Mouse (Mus musculus): ENCODE measurements around the gene Erc2.

Erc2 gene

DNA sequence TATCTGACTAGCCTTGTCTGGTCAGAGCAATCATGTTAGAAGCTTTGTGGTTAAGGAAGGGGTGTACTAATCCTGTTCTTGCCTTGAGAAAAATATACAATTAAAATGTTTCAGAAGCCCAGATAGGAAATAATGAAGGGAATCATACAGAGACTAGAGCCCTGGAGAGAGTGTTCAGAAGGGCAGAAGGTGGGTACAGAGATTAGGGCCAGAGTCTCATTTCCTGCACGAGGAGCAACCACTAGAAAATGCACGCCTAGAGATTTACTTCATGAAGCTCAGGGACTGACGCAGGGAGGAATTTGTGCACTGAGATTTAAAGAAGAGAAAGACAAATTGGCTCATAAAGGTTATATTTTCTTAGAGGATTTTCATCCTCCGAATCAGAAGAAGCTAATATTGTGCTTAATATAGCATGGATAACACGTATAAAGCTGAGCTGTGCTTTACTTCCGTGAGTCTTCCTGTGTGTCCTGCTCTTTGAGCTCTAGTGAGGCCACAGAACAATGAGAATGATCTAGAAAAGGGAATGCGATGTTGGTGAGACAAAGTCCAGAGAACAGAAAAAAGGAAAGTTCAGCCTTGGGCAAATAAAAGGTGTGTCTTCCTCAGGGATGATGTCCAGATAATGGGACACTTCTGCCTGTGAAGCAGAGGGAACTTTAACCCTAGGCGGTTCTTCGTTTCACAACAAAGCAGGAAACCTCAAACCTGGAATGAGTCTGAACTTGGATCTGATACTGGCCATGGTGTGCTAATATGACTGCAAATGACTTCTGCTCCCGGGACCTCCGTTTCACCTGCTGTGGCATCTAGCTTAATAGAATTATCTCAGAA lies 45.0 kb downstream of the Erc2 start:
- no peak for DNase-seq (ENCODE audit: low read depth, low spot score)

DNA sequence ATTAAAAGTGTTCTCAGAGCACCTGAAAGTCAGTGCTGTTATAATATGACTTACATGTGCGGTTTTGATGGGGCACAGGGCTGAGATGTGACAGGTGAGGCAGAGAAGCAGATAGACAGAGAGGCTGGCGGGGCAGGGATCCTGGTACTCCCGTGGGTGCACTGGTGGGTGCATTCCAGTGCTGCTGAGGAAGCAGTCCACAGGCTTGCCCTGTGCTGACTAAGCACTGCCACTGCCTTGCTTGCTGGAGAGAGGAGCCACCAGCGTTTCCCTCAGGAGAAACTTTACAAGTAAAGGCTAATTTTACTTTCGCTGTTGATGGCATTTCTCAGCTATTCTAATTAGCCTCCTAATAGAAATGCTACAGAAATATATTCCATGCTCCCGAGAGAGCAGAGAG lies 45.9 kb downstream of the Erc2 start:
- DNase-seq (ENCODE audit: low read depth, low spot score): no peak

DNA sequence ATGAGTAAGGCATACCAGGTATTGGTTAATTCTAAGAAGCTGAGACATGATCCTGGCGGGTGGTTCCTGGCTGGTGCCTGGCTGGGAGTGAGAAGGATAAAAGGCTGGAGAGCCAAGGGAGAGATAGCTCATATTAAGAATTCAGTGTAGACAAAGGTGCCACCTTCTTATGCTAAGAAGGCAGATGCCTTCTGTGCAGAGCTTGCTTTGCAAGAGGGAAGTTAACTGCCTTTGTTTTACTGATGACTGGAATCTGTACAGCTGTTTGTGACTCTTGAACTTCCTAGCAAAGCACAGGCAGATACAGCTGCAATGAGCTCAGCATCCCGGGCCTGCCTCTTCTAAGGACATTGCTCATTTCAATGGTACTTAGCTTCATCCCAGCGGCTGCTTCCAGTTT lies 47.7 kb downstream of the Erc2 start:
- DNase-seq (ENCODE audit: low read depth, low spot score): no peak

DNA sequence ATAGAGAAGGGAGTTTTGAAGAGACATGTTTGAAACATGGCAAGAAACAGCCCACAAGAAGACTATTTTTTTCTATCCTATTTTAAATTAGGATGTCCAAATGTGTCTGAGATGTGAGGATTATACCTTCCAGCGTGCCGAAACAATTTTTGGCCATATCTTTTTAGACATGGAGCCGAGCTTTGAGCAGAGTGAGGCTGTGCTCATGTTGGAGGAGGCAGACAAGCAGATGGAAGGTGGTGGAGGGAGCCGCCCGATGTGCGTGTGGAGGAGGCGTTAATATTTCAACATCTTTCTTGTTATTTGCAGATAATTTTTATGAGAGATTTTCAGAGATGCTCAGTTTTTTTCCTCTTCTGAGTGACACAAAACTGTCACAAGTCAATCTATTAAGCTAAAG lies 50.5 kb downstream of the Erc2 start:
- DNase-seq (ENCODE audit: low read depth, low spot score): no peak

DNA sequence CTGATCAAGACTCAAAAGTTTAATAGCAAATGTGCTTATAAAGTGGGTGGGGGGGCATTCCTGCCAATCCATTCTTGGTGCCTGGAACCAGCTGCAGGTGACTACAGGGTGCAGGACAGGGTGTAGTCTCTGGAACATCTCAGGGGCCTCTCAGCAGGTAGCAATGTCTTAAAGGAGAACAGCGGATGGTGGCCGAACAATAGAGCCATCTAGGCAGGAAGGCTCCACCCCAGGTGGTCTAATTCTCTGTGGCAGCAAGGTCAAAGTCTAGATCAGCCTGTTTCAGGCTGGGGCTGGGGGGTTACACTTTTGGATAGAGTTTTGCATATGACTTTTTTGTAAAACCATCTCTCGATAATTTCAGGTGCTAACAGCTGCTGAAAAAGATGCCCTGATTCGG lies 51.9 kb downstream of the Erc2 start:
- DNase-seq (ENCODE audit: low read depth, low spot score): no peak

DNA sequence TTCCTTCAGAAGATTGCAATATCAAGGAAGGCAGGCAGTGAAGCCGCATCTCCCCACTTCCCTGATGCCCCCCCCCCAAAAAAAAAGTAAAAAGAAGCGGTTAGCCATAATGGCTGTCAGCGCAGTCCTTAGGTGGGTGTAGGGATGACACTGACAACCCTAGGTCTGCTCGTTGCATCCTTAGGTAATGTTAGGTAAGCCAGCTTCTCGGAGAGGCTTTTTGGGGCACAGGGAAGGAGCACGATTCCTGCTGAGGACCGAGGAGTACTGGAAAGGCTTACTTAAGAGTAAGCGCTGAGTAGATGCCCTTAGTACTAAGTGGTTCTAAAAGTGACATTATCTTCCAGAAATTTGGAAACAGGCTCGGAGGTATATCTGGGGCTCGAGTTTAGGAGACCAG lies 52.3 kb downstream of the Erc2 start:
- no peak for DNase-seq (ENCODE audit: low read depth, low spot score)

DNA sequence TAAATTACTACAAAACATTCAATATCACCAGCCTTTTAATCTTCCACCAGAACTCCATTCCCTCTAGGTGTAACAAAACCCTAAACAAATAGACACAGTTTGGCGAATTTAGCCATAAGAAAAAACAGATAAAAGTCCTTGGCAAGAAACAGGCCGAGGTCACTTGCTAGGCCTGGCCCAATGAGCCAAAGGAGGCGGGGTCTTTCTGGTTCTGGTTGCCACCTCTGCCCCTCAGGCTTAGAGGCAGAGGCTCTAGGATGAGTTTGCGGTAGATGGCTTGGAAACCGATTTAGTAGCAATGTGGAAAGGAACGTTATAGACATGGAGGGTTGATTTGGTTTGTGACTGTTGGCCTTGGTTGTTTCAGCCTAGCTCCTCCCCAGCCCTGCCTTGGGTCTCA lies 52.8 kb downstream of the Erc2 start:
- no peak for DNase-seq (ENCODE audit: low read depth, low spot score)

DNA sequence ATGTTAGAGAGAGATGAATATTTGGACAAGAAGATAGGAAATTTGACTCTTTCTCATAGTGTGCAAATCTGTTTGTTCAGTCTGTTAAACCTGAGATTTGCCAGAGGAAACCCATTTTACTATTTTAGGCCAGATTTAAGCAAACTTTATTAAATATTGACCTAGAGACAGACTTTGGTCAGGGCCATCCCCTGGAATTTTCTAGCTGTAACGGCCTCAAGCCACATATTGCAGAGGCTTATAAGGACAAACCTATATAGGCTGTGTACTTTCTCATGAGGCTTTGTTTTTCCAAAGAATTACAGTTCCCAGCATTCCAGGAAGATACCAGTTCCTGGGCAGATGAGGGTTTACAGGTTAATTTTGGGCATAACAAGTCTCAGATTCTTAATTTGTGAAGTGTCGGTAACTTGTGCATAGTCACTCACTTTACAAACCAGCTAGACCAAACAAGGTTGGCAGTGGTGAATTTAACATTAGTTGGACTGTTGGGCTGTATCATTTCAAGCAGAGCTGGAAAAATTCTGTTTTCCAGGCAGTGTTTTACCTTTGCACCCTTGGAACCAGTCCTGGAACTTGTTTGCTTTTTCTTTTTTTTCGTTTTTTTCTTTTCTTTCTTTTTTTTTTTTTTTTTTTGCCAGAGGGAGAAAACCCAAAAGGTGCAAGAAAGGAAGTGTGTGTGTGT lies 60.3 kb downstream of the Erc2 start:
- no peak for DNase-seq (ENCODE audit: low read depth, low spot score)

DNA sequence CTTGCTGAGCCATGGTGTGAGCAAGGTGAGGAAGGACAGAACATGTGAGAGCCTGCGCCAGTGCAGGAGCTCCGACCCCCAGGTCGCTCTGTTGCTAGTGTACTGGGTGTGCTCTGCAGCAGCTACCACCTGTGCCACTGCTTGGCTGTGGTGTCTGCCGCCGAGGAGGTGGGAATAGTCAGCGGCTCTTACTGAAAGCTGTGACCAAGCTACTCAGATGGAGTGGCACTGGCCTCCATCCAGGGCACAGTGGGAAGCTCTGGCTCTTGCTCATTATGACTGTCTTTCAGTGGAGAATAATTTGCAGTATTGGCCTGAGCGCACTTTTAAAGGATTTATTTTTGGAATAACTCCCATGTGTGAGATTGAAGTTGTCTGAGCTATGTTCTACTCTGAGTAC lies 73.6 kb downstream of the Erc2 start:
- DNase-seq (ENCODE audit: low read depth, low spot score): no peak

DNA sequence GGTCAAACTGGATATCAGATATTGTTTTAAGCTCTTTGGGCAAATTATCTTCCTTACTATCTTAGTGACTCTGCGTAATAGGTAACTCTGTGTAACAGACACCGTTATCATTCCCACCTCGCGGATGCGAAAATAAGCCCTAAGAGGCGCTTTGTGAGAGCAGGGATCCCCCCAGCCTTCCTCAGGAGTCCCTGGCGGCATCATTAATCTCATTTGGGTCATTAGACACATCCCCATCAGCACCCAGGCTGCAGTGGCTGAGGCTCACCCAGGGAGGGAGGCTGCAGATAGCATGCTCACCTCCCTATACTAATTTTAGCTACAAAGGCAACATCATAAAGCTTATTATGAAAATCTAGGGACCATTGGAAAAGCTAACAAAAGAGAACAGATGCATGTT lies 95.1 kb downstream of the Erc2 start:
- DNase-seq (ENCODE audit: low read depth, low spot score): no peak

DNA sequence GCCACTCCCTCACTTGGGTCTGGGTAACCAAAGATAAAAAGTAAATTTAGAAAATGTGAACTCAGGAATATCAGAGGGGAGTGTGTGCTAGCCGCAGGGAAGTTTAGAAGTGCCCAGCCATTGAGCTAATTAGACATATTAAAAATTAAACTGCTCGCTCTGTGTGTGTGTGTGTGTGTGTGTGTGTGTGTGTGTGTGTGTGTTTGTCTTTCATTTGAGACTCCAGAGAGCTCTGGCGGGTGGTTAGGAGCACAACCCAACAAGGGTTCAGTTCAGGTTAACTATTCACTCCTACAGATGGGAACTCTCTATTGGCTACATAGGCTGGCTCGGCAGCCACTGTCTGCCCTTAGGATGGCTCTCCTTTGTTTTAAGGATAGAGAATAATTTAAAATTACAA lies 97.4 kb downstream of the Erc2 start:
- no peak for DNase-seq (ENCODE audit: low read depth, low spot score)

DNA sequence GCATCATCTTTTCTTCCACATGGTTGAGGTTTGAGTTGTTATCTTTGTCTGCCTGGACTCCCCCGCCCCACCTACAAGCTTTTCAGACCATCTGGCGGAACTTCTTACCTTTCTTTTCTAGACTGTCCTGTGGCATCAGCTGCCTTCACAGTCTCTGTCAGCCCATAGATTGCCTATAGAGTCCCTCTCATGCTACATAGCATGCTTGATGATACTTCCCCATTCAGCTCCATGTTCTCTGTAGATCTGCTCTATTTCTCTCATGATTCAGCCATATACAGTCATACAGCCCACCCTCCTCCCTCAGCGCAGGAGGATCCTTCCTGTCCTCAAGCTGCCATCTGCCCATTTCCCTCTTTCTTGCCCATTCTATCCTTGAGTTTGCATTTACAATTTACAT lies 98.7 kb downstream of the Erc2 start:
- DNase-seq (ENCODE audit: low read depth, low spot score): no peak

DNA sequence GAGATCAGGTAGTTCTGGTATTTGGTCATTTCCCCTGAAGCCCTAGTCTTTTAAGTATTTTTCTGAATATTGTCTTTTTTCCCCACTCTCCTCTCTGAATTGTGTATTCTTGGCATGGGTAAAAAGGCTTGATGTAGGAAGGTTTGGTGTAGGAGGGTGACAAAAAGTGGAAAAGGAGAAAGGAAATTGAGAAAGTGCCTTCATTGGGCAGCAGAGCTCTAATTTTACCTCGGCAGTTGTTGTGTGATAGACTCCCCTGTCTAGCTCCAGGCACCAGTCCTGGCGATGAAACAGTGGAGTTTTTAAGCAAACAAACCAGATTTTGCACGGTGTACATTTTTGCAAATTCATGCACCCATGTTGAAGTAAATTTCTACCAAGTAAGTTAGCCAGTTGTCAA lies 99.5 kb downstream of the Erc2 start:
- no peak for DNase-seq (ENCODE audit: low read depth, low spot score)

DNA sequence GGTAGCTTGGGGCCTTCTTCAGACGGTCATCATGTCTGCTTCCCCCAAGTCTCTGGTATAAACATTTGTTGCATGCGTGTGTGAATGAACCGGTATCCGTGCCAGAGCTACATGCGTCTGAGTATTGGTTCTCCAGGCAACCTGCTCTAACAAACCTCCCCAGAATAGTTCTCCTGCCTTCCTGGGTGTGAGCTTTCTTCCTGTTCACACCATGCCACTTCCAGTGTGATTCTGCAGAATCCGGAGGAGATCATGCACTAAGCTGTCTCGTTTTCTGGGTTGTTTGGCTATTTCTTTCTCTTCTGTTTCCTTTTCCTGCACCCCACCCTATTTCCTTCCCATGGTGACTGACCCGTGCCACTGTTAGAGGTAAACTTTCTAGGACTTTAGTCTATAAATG lies 105.3 kb downstream of the Erc2 start:
- DNase-seq (ENCODE audit: low read depth, low spot score): no peak

DNA sequence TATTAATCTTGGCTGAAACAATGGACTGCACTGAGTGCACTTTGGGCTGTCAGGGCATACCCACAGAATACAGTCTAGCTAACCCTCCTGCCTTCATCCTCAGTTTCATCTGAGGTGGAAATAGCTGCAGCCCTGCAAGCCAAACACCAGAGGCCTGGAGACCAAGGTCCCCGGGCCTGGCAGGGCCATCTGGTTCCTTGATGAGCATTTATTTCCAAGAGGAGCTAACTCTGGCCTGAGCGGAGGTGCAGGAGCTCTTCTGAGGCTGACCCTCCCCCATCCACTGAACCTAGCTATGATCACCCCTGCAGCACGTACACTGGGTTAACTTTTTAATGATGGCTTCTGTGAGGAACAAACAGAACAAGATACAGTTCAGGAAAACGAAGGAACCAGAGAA lies 108.9 kb downstream of the Erc2 start:
- no peak for DNase-seq (ENCODE audit: low read depth, low spot score)

DNA sequence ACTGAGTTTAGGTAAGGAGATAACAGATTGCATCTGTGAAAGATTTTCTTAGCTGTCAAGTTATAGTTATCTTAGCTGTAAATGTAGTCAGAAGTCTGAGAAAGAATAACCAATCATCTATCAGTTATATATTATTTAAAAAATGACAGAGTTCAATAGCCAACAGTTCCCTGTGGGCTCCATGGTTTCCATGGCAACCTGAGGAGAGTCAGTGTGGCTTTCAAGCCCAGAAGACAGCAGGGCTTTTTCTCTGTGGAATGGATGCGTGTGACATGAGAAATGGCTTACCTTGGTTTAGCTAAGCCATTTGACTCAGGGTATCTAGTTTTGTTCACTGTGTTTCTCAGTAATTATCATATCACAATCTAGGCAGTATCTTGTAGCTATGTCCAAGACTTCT lies 117.2 kb downstream of the Erc2 start:
- no peak for DNase-seq (ENCODE audit: low read depth, low spot score)

DNA sequence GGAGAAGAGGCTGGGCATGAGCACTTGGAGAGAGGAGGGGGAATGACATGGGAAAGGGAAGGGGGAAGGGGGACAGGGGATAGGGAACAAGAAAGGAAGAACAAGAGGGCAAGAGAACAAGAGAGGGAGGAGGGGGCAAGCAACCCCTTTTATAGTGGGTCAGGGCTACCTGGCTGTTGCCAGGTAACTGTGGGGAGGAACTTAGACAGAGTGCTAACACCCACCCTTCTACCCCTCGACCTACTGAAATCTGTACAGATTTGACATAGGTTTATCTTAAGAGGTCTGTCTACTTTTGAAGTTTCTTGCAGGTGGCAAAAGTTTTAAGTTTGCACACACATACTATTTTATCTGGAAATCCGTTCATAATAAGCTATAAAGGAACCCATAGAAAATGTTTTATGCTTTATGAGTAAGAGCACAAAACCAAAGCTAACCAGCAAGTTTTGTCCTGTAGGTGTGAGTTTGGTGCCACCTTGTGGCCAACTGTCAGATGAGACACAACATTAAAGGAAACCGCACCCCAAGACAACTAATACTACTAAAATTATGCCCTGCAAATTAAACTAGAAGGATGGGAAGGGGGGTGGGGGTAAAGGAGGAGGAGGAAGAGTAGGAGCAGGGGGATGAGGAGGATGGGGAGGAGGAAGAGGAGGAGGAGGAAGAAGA lies 119.2 kb downstream of the Erc2 start:
- peak; percentile 17 for DNase-seq (ENCODE audit: low read depth, low spot score)

DNA sequence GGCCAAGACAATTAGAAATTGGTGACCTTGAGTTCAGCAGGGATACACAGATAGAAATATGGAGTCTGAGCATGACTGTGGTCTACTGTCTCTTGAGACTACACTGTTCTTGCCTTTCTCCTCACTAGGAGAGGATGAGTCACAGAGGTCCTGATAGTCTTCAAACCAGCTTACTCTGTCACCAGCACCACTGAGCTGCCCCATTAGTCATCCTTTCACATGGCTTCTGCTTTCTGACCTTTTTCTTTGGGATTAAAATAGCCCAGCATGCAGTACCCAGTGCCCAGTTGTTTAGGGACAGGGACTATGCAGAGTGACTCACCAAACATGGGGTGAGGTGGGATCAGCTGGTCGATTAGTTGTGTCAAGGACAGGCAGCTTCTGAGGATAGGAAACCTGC lies 132.1 kb downstream of the Erc2 start:
- no peak for DNase-seq (ENCODE audit: low read depth, low spot score)

DNA sequence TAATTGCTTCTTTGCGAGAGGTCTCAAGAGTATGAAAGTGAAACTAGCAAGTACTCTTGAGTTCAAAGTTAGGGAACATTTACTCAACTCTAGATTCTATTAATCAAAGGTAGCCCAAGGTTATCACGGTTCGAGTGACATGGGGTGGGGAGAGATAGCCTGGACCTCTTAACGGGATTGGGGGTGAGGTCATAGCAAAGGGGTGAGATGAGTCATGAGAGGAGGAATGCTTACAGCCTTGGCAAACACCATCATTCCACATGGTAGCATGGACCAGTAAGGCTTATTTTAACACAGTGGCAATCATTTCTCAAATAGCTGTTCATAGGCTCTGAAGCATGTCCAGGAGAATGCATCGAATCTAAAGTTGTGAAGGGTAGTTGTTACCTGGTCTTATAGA lies 134.7 kb downstream of the Erc2 start:
- no peak for DNase-seq (ENCODE audit: low read depth, low spot score)

DNA sequence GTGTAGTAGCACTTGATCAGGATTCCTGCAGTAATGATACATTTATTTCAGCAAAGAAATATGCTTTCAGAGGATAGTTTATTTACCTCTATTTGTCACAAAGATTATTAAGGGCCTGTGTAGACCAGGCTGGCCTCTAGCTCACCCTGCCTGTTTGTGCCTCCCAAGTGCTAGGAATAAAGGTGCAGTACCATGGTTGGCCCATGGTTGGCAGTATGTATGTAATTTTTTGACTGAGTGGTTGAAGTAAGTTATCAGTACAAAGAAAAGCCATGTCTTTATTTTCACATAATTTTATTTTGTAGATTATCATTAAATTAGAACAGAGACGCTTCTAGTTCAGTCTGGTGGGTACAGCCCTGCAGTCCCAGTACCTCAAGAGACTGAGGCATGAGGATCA lies 136.0 kb downstream of the Erc2 start:
- DNase-seq (ENCODE audit: low read depth, low spot score): no peak

DNA sequence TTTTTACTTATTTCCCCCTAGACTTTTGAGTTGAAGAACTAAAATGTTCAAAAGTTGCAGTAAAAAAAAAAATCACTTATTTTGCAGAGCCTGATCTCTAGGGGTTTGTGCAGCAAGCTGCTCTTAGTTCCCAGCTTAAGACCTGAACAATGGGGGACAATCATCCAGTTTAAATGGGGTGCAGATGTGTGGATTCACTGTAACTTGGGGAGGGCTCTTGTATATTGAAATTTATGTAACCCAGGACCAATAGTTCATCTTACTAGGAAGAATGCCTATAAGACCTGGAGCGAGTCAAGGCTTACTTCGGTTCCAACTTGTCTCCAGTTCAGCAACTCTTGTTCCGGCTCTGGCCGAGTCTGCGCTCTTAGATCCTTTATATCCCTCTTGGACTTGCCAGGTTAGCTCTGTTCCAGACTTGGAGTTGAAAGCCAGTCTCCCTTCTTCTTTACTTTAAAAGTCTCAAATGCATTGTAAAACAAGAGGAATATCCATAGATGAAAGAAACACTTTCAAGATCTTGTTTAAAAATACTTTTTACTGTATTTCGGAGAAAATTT lies 136.9 kb downstream of the Erc2 start:
- no peak for DNase-seq (ENCODE audit: low read depth, low spot score)

DNA sequence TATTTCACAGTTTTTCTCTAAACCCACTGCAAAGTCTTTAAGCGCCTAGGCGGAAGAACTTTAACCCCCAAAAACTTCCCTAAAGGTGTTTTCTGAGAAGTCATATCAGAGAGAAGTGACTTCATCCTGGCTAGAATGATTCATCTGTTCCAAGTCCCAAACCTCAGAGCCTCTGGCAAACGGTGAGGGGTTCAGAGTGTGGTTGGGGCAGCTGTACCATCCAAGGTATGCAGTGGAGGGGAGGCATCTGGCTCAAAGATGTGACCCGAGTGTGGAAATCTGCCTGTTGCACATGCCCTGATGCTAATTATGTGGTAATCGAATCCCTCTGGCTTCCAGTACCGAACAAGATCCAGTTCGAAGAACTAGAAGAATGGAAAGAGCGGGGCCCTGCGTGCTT lies 137.8 kb downstream of the Erc2 start:
- DNase-seq (ENCODE audit: low read depth, low spot score): no peak

DNA sequence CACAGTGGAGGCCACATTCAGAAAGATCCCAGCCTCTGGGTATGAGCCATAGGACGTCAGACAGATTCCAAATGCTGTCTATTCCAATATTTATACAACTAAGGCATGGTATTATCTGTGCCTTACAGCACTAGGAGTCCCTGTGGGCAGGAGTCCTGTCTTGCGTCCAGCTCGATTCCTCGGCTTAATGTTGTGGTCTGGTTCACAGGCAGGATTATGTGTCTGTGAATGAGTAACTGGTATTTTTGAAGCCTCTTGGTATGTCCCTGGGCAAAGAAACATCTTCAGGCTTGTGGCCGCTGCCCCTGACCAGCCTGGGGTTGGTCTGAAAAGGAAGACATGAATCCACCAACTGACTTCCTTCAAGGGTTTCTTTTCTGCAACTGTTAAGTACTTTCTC lies 153.1 kb downstream of the Erc2 start:
- DNase-seq (ENCODE audit: low read depth, low spot score): no peak
